Mouse (Mus musculus) hindbrain, embryonic 11.5 days (tissue): ENCODE measurements around the gene Taok1. TPM values are rescaled to one million over a fixed set of nuclear protein-coding genes. Genes with fewer than 3 reads are reported as not detected.
"Not testable (repeated sequence)": the region's sequence is repeated elsewhere in the genome, so short reads cannot be mapped to it uniquely, and the experiment has no call there.

ENCODE experiments used
- ATAC-seq: fragments of 200-750 bp; cut with Nextera tagmentation; 2 replicates; pipeline ENCODE4 v1.8.0; 2017; ENCODE audit warnings: mild to moderate bottlenecking, moderate TSS enrichment, moderate library complexity; ENCODE audit not compliant: low FRiP score
- DNase-seq: peaks from one replicate; pipeline ENCODE4 v3.0.0-alpha.2; 2015; ENCODE audit warnings: low spot score
- H3K27ac ChIP-seq: fragments of 300-500 bp; sonication (generic); 2 replicates; pipeline ENCODE4 v1.5.1; 2014; ENCODE audit warnings: mild to moderate bottlenecking, low read depth, low read length
- H3K27me3 ChIP-seq: fragments of 300-500 bp; sonication (generic); 2 replicates; pipeline ENCODE4 v1.6.1; 2014; ENCODE audit warnings: mild to moderate bottlenecking, low read length, moderate library complexity, mixed read lengths; ENCODE audit not compliant: control insufficient read depth, insufficient read depth
- H3K36me3 ChIP-seq: fragments of 300-500 bp; sonication (generic); 2 replicates; pipeline ENCODE4 v1.6.1; 2014; ENCODE audit warnings: mild to moderate bottlenecking, low read length, moderate library complexity, mixed read lengths; ENCODE audit not compliant: control insufficient read depth, insufficient read depth
- H3K4me1 ChIP-seq: fragments of 300-500 bp; sonication (generic); replicated peaks from 2 replicates; pipeline ENCODE4 v1.6.1; 2014; ENCODE audit warnings: low read length, mixed read lengths; ENCODE audit not compliant: control insufficient read depth, insufficient read depth
- H3K4me2 ChIP-seq: fragments of 300-500 bp; sonication (generic); replicated peaks from 2 replicates; pipeline ENCODE4 v1.6.1; 2014; ENCODE audit warnings: mild to moderate bottlenecking, low read depth, low read length
- H3K4me3 ChIP-seq: fragments of 300-500 bp; sonication (generic); 2 replicates; pipeline ENCODE4 v1.5.1; 2014; ENCODE audit warnings: low read depth, low read length
- H3K9ac ChIP-seq: fragments of 300-500 bp; sonication (generic); 2 replicates; pipeline ENCODE4 v1.6.1; 2014; ENCODE audit warnings: low read depth, low read length
- H3K9me3 ChIP-seq: fragments of 300-500 bp; sonication (generic); 2 replicates; pipeline ENCODE4 v1.6.1; 2016; ENCODE audit warnings: low read length; ENCODE audit not compliant: control insufficient read depth
- WGBS: fragments of 180-500 bp; shearing (Covaris S2); extraction: QIAGEN DNeasy Blood & Tissue Kit; methylation state at CpG from one replicate; pipeline ENCODE4 v1.1.7; 2014; 5-methylcytosine and 5-hydroxymethylcytosine counted together
- polyA plus RNA-seq: library from polyadenylated mRNA; unstranded; fragments of >200 nt; fragmentation: Nextera tagmentation; extraction: Ambion mirVana; gene quantifications from 2 replicates; pipeline ENCODE4 v1.2.1, GENCODE M21; 2014

The Taok1 gene
- polyA plus RNA-seq, 1 experiment from 2014 or later, result 26.3 TPM

DNA sequence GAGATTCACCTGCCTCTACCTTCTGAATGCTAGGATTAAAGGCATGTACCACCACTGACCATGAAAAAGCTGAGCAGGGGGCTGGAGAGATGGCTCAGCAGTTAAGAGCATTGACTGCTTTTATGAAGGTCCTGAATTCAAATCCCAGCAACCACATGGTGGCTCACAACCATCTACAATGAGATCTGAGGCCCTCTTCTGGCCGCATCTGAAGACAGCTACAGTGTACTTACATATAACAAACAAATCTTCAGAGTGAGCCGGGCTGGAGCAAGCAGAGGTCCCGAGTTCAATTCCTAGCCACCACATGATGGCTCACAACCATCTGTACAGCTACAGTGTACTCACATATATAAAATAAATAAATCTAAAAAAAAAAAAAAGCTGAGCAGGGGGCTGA, 79.2 kb downstream of the Taok1 start:
- not testable (repeated sequence) for H3K27me3 ChIP-seq, H3K36me3 ChIP-seq, H3K9me3 ChIP-seq, H3K9ac ChIP-seq, H3K4me1 ChIP-seq, H3K27ac ChIP-seq, DNase-seq, ATAC-seq, H3K4me2 ChIP-seq, H3K4me3 ChIP-seq
- 94% methylated on average over 3 of the region's 3 CpGs for WGBS

DNA sequence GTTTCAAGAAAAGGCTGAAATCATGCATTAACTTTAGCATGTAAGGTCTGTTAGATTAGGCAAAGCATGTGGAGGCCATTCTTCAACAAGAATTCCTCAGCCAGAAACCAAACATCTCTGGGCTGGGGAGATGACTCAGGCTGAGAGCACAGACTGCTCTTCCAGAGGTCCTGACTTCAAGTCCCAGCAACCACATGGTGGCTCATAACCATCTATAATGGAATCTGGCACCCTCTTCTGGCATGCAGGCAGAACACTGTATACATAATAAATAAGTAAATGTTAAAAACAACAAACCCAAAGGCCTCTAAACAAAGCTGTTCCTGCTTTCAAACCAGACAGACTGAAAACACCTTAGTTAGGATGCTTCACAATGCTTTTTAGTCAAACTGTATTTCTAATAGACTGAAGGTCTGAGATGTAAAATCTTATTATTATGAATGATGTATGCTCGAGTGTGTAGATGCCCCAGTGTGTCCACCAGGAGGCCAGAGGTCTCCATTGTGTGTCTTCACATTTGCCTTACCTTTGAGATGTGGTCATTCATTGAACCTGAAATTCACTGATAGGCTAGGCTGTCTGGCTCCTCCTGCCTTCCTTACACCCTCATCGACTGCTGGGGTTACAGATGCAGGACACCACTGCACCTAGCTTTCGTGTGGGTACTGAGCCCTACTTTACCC, 81.7 kb downstream of the Taok1 start:
- Histone ChIP-seq H3K27ac (no peak overlapping the region), H3K4me3 (no peak overlapping the region), H3K4me1 (no peaks in the 10 kb centered on the region), H3K27me3 (no peaks in the 10 kb centered on the region), H3K36me3 (no peaks in the 10 kb centered on the region), H3K9me3 (no peaks in the 10 kb centered on the region), H3K9ac (no peak overlapping the region), H3K4me2 (no peak overlapping the region)
- 69% methylated on average over 3 of the region's 3 CpGs for whole genome bisulfite sequencing
- no peak for ATAC-seq
- no peak for DNase-seq

GRCm38 (mm10) chr11:77520601-77521529, 86.8 kb downstream of the Taok1 start:
- no peak overlapping the region for H3K27ac ChIP-seq
- H3K9ac ChIP-seq, result no peak overlapping the region
- peaks cover 7% of the 10 kb centered on the region for H3K4me1 ChIP-seq
- DNase-seq (peak; percentile 38), ATAC-seq (no peak)
- no peak overlapping the region for H3K4me2 ChIP-seq
- no peaks in the 10 kb centered on the region for H3K36me3 ChIP-seq
- 48% methylated on average over 5 of the region's 5 CpGs for WGBS
- H3K4me3 ChIP-seq, result no peak overlapping the region
- H3K27me3 ChIP-seq, result peaks cover 4% of the 10 kb centered on the region; the same call in 1 of the 2 replicates
- no peaks in the 10 kb centered on the region for H3K9me3 ChIP-seq

GRCm38 (mm10) chr11:77519043-77519442, 88.6 kb downstream of the Taok1 start, which contains the start of gene Gm10392:
Gene Gm10392, minus strand, starts transcription at chr11:77519198.
- H3K9me3 ChIP-seq, result no peaks in the 10 kb centered on the region
- H3K9ac ChIP-seq, result no peak within 1 kb of the TSS
- H3K36me3 ChIP-seq, result no peaks in the 10 kb centered on the region
- peaks cover 17% of the 10 kb centered on the region for H3K4me1 ChIP-seq
- H3K27ac ChIP-seq, result no peak within 1 kb of the TSS
- peaks cover 13% of the 10 kb centered on the region for H3K27me3 ChIP-seq
- H3K4me2 ChIP-seq, result no peak within 1 kb of the TSS
- no peak within 1 kb of the TSS for H3K4me3 ChIP-seq
- no peak for DNase-seq
- WGBS, result 75% methylated on average over 5 of the region's 5 CpGs
- no peak for ATAC-seq

GRCm38 (mm10) chr11:77518051-77518798, 89.4 kb downstream of the Taok1 start:
- Histone ChIP-seq H3K4me3 (no peak overlapping the region), H3K36me3 (no peaks in the 10 kb centered on the region), H3K27ac (no peak overlapping the region), H3K9ac (no peak overlapping the region), H3K27me3 (peaks cover 13% of the 10 kb centered on the region), H3K9me3 (no peaks in the 10 kb centered on the region), H3K4me2 (no peak overlapping the region), H3K4me1 (peaks cover 19% of the 10 kb centered on the region)
- DNase-seq, result no peak
- no peak for ATAC-seq
- 81% methylated on average over 27 of the region's 27 CpGs for WGBS

- Histone ChIP-seq H3K27ac (no peak overlapping the region), H3K9ac (no peak overlapping the region), H3K9me3 (no peaks in the 10 kb centered on the region), H3K27me3 (peaks cover 13% of the 10 kb centered on the region), H3K36me3 (no peaks in the 10 kb centered on the region), H3K4me3 (no peak overlapping the region), H3K4me1 (peaks cover 23% of the 10 kb centered on the region), H3K4me2 (no peak overlapping the region)
- DNase-seq, result no peak
- ATAC-seq, result no peak
- 41% methylated on average over 5 of the region's 5 CpGs for WGBS
These were observed 90.8 kb downstream of the Taok1 start for GRCm38 (mm10) chr11:77516553-77517425.

DNA sequence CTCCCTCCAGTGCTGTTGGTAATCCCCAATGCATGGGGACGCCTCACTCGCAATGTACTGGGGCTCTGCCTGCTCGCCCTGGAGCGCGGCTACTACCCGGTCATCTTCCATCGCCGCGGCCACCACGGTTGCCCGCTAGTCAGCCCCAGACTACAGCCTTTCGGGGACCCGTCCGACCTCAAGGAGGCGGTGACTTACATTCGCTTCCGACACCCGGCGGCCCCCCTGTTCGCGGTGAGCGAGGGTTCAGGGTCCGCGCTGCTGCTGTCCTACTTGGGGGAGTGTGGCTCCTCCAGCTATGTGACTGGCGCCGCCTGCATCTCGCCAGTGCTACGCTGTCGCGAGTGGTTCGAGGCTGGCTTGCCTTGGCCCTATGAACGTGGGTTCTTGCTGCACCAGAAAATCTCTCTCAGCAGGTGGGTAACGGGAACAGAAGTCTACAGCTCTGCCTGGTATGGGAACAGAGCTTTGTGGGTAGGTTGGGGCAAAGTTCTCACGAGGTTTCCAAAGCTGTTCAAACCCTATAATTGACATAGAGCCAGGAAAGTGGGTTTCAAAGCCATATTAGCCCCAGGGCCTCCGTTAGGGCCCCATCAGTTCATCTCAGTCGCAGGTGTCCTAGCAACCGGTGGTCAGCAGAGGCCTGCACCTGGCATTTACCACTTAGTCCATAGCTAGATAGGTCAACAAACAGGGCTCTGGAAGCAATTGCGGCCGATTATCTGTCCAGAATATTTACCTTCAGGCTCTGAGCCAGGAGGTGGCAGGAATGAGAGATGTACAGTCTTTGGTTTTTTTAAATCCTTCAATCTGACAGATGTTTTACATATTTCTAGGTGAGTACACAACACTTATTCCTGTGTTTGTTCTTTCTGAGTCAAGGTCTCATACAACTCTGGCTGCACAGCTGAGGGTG, 91.7 kb downstream of the Taok1 start, which contains the start of gene Trp53i13:
TSS of gene Trp53i13 (minus strand) at position 344 of the 916 bp plus-strand sequence.
- no peaks in the 10 kb centered on the region for H3K9me3 ChIP-seq
- no peaks in the 10 kb centered on the region for H3K36me3 ChIP-seq
- peak within 1 kb of the TSS; percentile 58 for H3K9ac ChIP-seq
- peaks cover 13% of the 10 kb centered on the region for H3K27me3 ChIP-seq
- peak within 1 kb of the TSS; percentile 95 for H3K4me2 ChIP-seq
- DNase-seq (no peak), ATAC-seq (peak; percentile 8)
- H3K4me3 ChIP-seq, result peak within 1 kb of the TSS; percentile 41
- H3K4me1 ChIP-seq, result peaks cover 23% of the 10 kb centered on the region
- peak within 1 kb of the TSS; percentile 24; the same call in 1 of the 2 replicates for H3K27ac ChIP-seq
- 7% methylated on average over 39 of the region's 39 CpGs for WGBS
